Mouse (Mus musculus) cerebellum, adult (tissue): ENCODE data around the gene Tmem222.

Source experiments
- ATAC-seq: cut with Nextera tagmentation; 2 replicates; pipeline ENCODE4 v1.9.2; 2017; ENCODE audit warnings: mild to moderate bottlenecking, moderate library complexity, mixed read lengths; ENCODE audit not compliant: insufficient number of reproducible peaks, low FRiP score, low TSS enrichment

Tmem222 gene

DNA sequence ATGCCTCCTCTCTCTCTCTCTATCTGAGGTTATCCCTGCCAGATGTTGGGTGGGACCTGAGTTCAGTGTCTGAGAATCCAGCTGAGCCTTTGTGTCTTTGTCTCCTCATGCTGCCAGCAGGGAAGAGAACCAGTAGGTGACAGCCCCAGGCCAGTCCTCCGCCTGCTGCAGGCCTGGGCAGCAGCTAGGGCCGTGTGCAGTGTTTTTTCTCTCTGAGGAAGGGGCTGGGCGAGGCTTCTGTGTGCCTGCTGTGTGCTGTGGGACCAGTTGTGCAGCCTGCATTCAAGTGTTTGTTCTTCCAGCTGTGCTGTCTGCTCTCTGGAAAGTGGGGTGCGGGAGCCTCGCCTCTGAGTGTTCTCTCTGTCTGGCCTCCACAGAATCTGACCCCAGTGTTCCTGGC, 53.7 kb downstream of the Tmem222 start:
- ATAC-seq: no peak

DNA sequence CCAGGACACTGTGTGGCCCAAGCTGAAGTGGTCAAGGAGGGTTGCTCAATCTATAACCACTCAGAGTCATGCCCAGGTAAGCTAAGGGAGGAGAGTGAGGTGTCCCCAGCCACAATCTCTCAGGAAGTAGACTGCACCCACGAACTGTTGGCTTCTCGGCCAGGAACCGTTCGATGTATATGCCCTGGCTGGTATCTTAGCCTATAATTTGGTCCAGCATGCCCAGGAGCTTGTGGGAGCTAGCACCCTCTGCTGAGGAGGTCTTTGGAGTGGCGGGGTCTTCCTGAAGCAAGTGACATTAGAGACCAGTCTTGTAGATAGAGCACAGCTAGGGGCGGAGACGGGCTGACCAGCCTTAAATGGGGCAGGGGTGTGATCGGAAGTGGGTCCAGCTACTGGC, 55.9 kb downstream of the Tmem222 start:
- ATAC-seq: no peak

DNA sequence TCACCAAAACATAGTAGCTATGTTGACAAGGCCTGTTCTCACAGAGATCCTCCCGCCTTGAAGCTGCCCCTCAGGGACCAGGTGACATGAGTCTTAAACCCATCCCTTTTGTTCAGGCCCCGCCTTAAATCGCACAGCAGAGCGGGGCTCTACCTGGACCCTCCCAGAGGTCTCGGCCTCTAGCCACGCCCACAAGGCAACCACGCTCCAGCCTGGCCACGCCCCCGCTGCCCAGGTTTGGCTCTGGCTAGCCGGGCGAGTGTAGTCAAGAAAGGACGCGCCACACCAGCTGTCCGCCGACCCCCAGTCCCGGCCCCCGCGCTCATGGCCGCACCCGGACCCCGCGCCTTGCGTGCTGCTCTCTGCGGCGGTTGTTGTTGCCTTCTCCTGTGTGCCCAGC, 56.9 kb downstream of the Tmem222 start:
- ATAC-seq: no peak

DNA sequence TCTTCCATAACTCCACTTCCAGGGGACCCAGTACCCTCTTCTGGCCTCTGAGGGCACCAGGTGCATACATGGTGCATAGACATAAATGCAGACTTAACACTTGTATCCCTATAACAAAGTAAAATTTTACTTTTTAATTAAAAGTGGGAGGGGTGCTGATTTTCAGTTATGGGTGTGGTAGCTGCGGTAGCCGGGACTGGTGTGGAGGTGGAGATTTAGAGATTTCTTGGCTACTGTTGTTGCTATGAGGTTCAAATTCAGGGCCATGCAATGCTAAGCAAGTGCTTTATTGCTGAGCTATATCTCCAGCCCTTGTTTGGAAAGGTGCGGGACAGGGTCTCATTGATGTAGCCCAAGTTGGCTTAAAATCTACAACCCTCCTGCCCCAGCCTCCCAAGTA, 58.8 kb downstream of the Tmem222 start:
- ATAC-seq: no peak

DNA sequence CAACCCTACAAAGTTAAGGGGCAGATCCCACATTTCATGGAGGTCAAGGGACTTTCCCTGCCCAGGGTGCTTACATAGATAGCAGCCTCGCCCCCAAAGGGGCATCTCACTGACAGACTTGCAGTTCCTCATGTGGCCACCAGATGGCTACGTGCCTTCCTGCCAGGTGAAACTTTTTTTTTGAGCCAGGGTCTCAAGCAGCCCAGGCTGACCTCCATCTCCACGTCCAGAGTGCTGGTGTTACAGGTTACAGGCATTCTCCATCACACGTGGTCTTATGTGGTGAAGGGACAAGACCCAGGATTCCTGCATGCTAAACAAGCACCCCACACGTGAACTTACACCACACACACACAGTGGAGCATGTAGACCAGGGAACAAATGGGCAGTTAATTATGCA, 60.0 kb downstream of the Tmem222 start:
- no peak for ATAC-seq
